Mouse (Mus musculus) neural tube, embryonic 15.5 days (tissue): ENCODE data around the gene Rack1. TPM values are rescaled to one million over a fixed set of nuclear protein-coding genes. Genes with fewer than 3 reads are reported as not detected.

Experiments
- ATAC-seq: fragments of 200-750 bp; cut with Nextera tagmentation; 2 replicates; pipeline ENCODE4 v1.8.0; 2017; ENCODE audit warnings: mild to moderate bottlenecking, moderate TSS enrichment, moderate library complexity; ENCODE audit not compliant: low FRiP score
- H3K27ac ChIP-seq: fragments of 300-500 bp; sonication (generic); replicated peaks from 2 replicates; pipeline ENCODE4 v1.5.1; 2015; ENCODE audit warnings: mild to moderate bottlenecking, inconsistent platforms
- H3K27me3 ChIP-seq: fragments of 300-500 bp; sonication (generic); replicated peaks from 2 replicates; pipeline ENCODE4 v1.6.1; 2015; ENCODE audit warnings: inconsistent platforms
- H3K36me3 ChIP-seq: fragments of 300-500 bp; sonication (generic); 2 replicates; pipeline ENCODE4 v1.6.1; 2015; ENCODE audit warnings: inconsistent platforms
- H3K4me1 ChIP-seq: fragments of 300-500 bp; sonication (generic); 2 replicates; pipeline ENCODE4 v1.6.1; 2015; ENCODE audit warnings: inconsistent platforms
- H3K4me2 ChIP-seq: fragments of 300-500 bp; sonication (generic); 2 replicates; pipeline ENCODE4 v1.6.1; 2015; ENCODE audit warnings: inconsistent platforms, mild to moderate bottlenecking, moderate library complexity
- H3K4me3 ChIP-seq: fragments of 300-500 bp; sonication (generic); replicated peaks from 2 replicates; pipeline ENCODE4 v1.5.1; 2015; ENCODE audit warnings: mild to moderate bottlenecking, inconsistent platforms
- H3K9ac ChIP-seq: fragments of 300-500 bp; sonication (generic); replicated peaks from 2 replicates; pipeline ENCODE4 v1.6.1; 2015; ENCODE audit warnings: mild to moderate bottlenecking, inconsistent platforms
- H3K9me3 ChIP-seq: fragments of 300-500 bp; sonication (generic); replicated peaks from 2 replicates; pipeline ENCODE4 v1.6.1; 2016; ENCODE audit warnings: inconsistent platforms
- WGBS: fragments of 180-500 bp; shearing (Covaris S2); methylation state at CpG from one replicate; pipeline ENCODE4 v1.1.7; 2015; ENCODE audit warnings: mixed read lengths; 5-methylcytosine and 5-hydroxymethylcytosine counted together
- polyA plus RNA-seq: library from polyadenylated mRNA; unstranded; fragments of >200 nt; fragmentation: Nextera tagmentation; extraction: Ambion mirVana; gene quantifications from 2 replicates; pipeline ENCODE4 v1.2.1, GENCODE M21; 2015

Gene Rack1
- polyA plus RNA-seq, 1 experiment from 2014 or later = 351 TPM

DNA sequence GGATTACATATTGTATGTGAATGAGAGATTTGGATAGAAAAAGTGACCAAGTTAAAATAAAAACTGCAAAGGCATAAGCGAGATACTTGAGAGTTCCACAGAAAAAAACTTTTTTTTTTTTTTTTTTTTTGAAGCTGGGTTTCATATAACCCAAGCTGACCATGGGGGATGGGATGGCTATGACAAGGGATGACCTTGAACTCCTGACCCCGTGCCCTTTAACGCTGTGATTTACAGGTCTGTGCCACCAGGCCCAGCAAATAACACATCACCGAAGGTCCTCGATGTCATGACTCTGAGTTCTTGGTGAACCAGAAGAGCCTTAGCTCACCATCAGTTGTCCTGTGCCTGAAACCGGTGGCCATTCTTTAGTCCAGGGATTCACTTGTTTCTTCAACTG, 35.8 kb downstream of the Rack1 start:
- Histone ChIP-seq H3K4me1 (peaks cover 15% of the 10 kb centered on the region), H3K36me3 (no peaks in the 10 kb centered on the region), H3K4me2 (no peak overlapping the region), H3K27ac (no peak overlapping the region), H3K9me3 (no peaks in the 10 kb centered on the region), H3K4me3 (no peak overlapping the region), H3K9ac (no peak overlapping the region), H3K27me3 (peaks cover 7% of the 10 kb centered on the region)
- WGBS = 72% methylated on average over 6 of the region's 6 CpGs
- ATAC-seq = no peak

DNA sequence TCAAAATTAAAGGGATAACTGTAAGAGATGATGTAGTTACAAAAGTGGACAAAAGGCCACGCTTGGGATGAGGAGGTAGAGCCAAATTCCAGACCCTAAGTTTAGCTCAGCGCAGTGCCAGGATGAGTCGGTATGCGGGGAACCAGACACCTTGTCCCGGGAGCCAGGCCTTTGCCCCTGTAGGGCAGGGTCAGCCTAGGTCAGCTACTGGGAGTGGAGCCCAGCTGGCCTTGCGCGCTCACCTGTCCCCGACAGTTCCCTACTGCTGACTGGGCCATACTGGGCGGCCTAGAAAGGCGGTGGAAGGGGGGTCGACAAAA, 36.8 kb downstream of the Rack1 start:
- H3K27ac ChIP-seq = peak overlapping the region; percentile 76; the same call in 1 of the 2 replicates
- peak overlapping the region; percentile 93 for H3K4me3 ChIP-seq
- WGBS = 9% methylated on average over 11 of the region's 11 CpGs
- H3K36me3 ChIP-seq = no peaks in the 10 kb centered on the region
- no peaks in the 10 kb centered on the region for H3K9me3 ChIP-seq
- H3K4me2 ChIP-seq = peak overlapping the region; percentile 78
- H3K4me1 ChIP-seq = peaks cover 15% of the 10 kb centered on the region
- ATAC-seq = no peak
- peak overlapping the region; percentile 75 for H3K9ac ChIP-seq
- H3K27me3 ChIP-seq = peaks cover 7% of the 10 kb centered on the region

DNA sequence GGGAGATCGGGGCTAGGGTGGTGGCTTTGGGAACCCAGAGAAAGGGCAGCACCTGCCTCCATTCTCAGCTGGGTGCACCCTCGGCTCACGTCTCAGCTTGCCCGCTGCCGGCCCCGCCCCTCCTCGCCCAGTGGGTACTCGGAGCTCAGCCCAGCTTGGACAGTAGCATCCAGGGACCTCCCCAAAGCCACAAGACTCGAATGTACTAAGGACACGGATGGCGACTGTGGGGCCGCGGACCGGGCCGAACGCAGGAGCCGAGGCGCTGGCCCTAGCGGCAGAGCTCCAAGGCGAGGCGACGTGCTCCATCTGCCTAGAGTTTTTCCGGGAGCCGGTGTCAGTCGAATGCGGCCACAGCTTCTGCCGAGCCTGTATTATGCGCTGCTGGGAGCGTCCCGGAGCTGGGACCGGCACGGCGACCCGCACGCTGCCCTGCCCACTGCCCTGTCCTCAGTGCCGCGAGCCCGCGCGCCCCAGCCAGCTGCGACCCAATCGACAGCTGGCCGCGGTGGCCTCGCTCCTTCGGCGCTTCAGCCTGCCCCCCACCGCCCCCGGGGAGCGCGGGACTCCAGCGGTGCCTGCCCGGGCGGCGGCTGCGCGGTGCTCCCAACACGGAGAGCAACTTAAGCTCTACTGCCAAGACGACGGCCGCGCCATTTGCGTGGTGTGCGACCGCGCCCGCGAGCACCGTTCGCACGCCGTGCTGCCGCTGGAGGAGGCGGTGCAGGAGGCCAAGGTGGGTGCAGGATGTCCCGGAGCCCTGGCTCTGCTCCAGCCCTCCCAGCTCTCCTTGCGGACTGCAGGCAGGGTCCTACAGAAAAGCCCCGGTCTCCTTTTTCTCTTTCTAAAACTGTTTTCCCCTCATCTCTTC, 37.4 kb downstream of the Rack1 start:
- Histone ChIP-seq H3K4me2 (peak overlapping the region; percentile 78), H3K27ac (peak overlapping the region; percentile 76), H3K4me3 (peak overlapping the region; percentile 93), H3K36me3 (no peaks in the 10 kb centered on the region), H3K9ac (peak overlapping the region; percentile 75), H3K27me3 (peaks cover 7% of the 10 kb centered on the region), H3K4me1 (peaks cover 15% of the 10 kb centered on the region), H3K9me3 (no peaks in the 10 kb centered on the region)
- under 1% methylated on average over 77 of the region's 77 CpGs for WGBS
- peak; percentile 22; the same call in 1 of the 2 replicates for ATAC-seq

DNA sequence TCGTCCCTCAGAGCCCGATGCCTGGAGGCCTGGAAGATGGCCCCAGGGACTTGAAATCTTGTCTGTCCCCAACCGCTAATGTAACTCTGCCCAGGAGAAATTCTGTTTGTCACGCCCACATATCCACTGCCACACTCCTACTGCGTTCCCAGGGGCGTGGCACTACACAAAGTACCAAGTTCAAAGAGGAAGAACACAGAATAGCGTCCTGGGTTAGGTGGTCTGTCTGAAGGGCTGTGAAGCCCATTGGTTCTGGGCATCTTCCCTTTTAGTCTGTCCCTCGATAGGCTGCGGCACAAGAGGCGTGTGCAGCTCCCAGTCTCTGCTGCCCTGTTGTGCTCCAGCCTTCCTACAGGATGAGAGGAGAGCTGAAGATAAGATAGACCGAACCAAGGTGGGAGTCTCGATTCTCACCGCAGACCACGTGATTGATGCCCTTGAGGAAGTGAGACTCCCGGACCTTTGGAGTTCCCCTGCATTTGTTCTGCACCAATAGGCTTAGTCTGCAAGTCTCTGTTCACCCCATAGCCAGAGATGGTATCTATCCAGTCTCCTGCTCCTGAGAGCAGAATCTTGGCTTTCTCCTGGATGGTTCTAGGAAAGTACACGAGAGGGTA, 38.2 kb downstream of the Rack1 start:
- ATAC-seq = 0 out of 2 replicates have a peak, but pooled peaks have one; percentile 7
- Histone ChIP-seq H3K9me3 (no peaks in the 10 kb centered on the region), H3K27ac (peak overlapping the region; percentile 76), H3K4me3 (peak overlapping the region; percentile 93), H3K9ac (peak overlapping the region; percentile 75), H3K4me1 (peaks cover 15% of the 10 kb centered on the region), H3K27me3 (peaks cover 7% of the 10 kb centered on the region), H3K4me2 (peak overlapping the region; percentile 78), H3K36me3 (no peaks in the 10 kb centered on the region)
- 3% methylated on average over 16 of the region's 16 CpGs for WGBS

DNA sequence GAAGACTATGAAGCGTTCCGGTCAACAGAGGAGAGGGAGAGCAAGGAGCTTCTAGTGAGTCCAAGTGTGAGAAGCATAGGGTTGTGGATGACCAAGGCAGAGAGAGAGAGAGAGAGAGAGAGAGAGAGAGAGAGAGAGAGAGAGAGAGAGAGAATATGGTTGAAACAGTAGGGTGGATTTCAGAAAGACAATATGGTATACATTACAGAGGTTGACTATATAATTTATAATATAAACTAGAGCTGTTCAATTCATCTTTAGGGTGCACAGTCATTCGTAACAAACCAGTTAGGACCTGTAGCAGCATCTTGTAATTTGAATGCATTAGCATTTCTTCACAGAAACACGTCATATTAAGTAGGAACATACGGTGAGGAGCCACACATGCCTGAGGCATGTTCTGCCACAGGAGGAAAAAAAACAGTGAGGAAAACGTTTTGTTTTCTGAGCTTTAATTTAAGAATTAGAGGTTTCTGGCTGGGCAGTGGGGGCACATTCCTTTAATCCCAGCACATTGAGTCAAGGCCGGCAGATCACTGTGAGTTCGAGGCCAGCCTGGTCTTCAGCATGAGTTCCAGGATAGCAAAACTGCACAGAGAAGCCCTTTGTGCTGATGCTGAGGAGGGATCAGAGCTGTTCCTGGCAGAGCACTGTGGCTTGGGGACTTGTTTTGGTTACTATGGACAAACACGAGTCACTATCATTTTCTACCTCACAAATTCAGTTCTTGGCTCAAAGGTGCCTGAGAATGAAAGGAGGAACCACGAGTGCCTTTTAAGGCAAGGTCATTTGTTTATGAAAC, 38.9 kb downstream of the Rack1 start:
- Histone ChIP-seq H3K4me1 (peaks cover 15% of the 10 kb centered on the region), H3K4me2 (peak overlapping the region; percentile 78), H3K4me3 (peak overlapping the region; percentile 93), H3K27me3 (peaks cover 7% of the 10 kb centered on the region), H3K9me3 (no peaks in the 10 kb centered on the region), H3K9ac (0 out of 2 replicates have a peak overlapping the region, but pooled peaks have one; percentile 75), H3K36me3 (no peaks in the 10 kb centered on the region), H3K27ac (no peak overlapping the region)
- no peak for ATAC-seq
- WGBS = 71% methylated on average over 10 of the region's 10 CpGs

DNA sequence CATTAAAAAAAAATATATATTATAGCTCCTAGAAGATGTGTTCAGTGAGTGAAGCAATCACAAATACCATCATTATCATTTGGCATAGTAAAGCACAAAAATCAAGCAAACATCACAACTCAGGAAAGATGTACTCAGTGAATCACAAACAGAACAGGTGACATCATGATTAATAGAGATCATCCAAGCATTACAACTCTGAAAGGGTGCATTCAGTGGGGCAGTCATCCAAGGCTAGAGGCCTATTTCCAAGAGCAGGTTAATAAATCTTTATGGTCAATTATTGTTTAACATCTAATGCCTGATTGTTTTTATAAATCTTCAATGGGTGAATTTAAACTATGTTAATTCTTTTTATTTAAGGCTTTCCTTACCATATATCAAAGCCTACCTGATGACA, 40.7 kb downstream of the Rack1 start:
- peaks cover 7% of the 10 kb centered on the region; the same call in 1 of the 2 replicates for H3K27me3 ChIP-seq
- ATAC-seq = no peak
- H3K27ac ChIP-seq = no peak overlapping the region
- no peaks in the 10 kb centered on the region for H3K9me3 ChIP-seq
- no peak overlapping the region for H3K4me3 ChIP-seq
- H3K4me1 ChIP-seq = peaks cover 15% of the 10 kb centered on the region
- no peaks in the 10 kb centered on the region for H3K36me3 ChIP-seq
- H3K9ac ChIP-seq = no peak overlapping the region
- no peak overlapping the region for H3K4me2 ChIP-seq

DNA sequence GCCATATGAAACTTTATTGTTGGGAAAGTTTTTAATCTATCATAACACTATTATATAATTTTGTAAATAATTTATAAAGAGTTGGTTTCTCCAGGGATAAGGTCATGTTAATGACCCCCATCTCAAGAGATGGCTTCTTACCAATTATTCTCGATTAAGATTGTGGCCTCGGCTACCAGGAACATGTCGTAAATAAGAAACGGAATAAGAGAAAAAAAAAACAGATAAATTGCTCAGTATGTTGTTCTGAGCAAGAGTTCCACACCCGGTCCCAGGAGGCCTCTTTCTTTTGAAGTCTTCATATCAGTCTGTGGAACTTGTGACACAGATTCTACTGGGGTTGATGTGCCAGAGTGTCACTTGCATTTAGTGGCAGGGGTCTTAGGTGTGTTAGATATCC, 41.1 kb downstream of the Rack1 start:
- Histone ChIP-seq H3K4me3 (no peak overlapping the region), H3K36me3 (no peaks in the 10 kb centered on the region), H3K27ac (no peak overlapping the region), H3K4me1 (peaks cover 15% of the 10 kb centered on the region), H3K4me2 (no peak overlapping the region), H3K27me3 (peaks cover 7% of the 10 kb centered on the region; the same call in 1 of the 2 replicates), H3K9me3 (no peaks in the 10 kb centered on the region), H3K9ac (no peak overlapping the region)
- ATAC-seq = no peak
- 82% methylated on average over 5 of the region's 5 CpGs for WGBS

DNA sequence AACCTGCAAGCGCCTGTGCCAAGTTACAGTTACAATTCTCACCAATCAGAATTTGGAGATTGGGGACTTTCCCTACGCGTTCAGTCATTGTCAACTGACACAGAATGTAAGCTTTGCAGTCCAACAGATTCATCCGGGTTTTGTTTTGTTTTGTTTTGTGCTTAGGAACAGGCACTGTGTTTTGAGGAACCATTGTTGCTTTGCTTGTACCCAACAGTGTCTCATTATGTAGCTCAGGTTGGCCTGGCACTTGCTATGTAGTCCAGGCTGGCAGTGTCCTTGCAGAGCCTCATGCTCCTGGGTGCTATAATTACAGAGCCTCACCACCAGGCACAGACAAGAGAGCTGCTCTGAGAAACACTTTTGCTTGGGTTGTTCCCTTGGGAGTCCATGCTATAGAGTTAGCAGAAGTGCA, 42.3 kb downstream of the Rack1 start:
- no peak for ATAC-seq
- Histone ChIP-seq H3K27ac (no peak overlapping the region), H3K9me3 (no peaks in the 10 kb centered on the region), H3K4me1 (peaks cover 9% of the 10 kb centered on the region), H3K27me3 (peaks cover 7% of the 10 kb centered on the region; the same call in 1 of the 2 replicates), H3K4me3 (no peak overlapping the region), H3K36me3 (no peaks in the 10 kb centered on the region), H3K4me2 (no peak overlapping the region), H3K9ac (no peak overlapping the region)
- WGBS = 90% methylated on average over 4 of the region's 4 CpGs

DNA sequence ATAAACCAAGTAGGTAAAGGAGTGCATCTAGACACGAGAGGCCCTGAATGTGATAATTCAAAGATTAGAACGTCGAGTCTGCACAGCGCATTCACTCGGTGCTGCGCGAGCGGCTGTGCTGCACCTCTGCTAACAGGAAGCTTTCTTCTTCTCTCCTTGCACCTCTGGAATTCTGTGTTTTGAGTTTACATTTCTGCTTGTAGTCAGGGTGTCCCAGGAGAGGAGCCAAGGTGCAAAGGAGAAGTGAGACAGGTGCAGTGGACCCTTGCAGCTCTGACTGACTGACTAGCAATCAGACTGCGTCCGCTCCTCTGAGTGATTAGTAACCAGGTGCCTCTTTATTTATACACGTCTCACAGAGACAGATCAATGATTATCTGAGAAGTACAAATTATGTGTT, 43.1 kb downstream of the Rack1 start:
- Histone ChIP-seq H3K9me3 (no peaks in the 10 kb centered on the region), H3K27me3 (peaks cover 7% of the 10 kb centered on the region; the same call in 1 of the 2 replicates), H3K36me3 (no peaks in the 10 kb centered on the region), H3K9ac (no peak overlapping the region), H3K27ac (no peak overlapping the region), H3K4me3 (no peak overlapping the region), H3K4me1 (peaks cover 6% of the 10 kb centered on the region), H3K4me2 (no peak overlapping the region)
- WGBS = 88% methylated on average over 11 of the region's 11 CpGs
- no peak for ATAC-seq

DNA sequence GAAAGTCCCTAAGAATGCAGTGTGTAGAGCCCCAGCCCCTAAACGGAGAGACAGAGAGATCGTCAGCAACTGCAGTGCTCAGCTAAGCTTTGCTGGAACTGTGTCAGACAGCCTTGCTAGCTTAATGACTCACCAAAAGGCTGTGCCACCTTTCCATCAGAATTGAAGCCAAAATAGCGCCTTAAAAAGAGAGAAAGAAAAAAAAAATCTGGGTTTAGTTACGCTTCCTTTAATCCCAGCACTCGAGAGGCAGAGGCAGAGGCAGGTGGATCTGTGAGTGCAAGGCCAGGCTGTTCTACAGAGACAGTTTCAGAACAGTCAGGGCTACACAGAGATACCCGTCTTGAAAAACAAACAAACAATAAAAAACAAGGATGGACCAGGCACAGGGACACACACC, 44.2 kb downstream of the Rack1 start:
- 65% methylated on average over 6 of the region's 6 CpGs for WGBS
- Histone ChIP-seq H3K36me3 (no peaks in the 10 kb centered on the region), H3K9me3 (no peaks in the 10 kb centered on the region), H3K27ac (no peak overlapping the region), H3K4me2 (no peak overlapping the region), H3K27me3 (peaks cover 13% of the 10 kb centered on the region), H3K9ac (no peak overlapping the region), H3K4me3 (no peak overlapping the region), H3K4me1 (no peaks in the 10 kb centered on the region)
- no peak for ATAC-seq

DNA sequence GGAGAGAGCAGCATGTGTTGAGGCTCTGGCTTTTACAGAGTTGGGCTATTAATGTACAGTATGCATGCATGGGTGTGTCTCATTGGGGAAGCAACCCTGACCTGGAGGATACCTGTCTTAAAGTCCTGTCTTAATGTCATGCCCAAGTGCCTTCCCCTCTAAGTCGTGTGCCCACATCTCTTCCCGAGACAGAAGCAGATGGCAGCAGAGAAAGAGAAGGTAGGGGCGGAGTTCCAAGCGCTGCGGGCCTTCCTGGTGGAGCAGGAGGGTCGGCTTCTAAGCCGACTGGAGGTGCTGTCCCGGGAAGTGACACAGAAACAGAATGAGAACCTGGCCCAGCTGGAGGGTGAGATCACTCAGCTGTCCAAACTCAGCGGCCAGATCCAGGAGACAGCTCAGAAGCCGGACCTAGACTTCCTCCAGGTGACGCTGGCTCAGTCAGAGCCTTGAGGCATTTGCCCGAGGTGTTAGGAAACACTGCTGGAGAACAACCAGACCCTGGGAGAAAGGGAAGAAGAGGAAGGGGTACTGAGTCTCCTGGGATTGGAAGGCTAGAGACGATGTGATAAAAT, 45.2 kb downstream of the Rack1 start:
- 40% methylated on average over 13 of the region's 13 CpGs for WGBS

More for the DNA sequence above, 45.2 kb downstream of the Rack1 start:
- H3K9me3 ChIP-seq = no peaks in the 10 kb centered on the region
- H3K9ac ChIP-seq = no peak overlapping the region
- no peak for ATAC-seq
- H3K4me2 ChIP-seq = no peak overlapping the region
- peaks cover 11% of the 10 kb centered on the region for H3K27me3 ChIP-seq
- no peak overlapping the region for H3K27ac ChIP-seq
- no peaks in the 10 kb centered on the region for H3K4me1 ChIP-seq
- no peaks in the 10 kb centered on the region for H3K36me3 ChIP-seq
- no peak overlapping the region for H3K4me3 ChIP-seq
